Mouse (Mus musculus) Muller cell, postnatal 12 days (primary cell): ENCODE results near the gene Hist1h1b.

Experiments used
- DNase-seq: peaks from one replicate; pipeline ENCODE4 v3.0.0-alpha.2; 2015; ENCODE audit errors: inconsistent ontology term

Gene Hist1h1b

GRCm38 (mm10) chr13:21782361-21783254, 2.2 kb upstream of the Hist1h1b start:
- peak; percentile 77 for DNase-seq

GRCm38 (mm10) chr13:21781639-21782038, 1.2 kb upstream of the Hist1h1b start:
- DNase-seq: no peak

GRCm38 (mm10) chr13:21781021-21781555, 663 bp upstream of the Hist1h1b start:
- no peak for DNase-seq

- peak; percentile 78 for DNase-seq
Observed at GRCm38 (mm10) chr13:21778814-21779766, 1.3 kb downstream of the Hist1h1b start.

- DNase-seq: no peak
Observed at GRCm38 (mm10) chr13:21755707-21756106, 24.7 kb downstream of the Hist1h1b start.

- DNase-seq: peak; percentile 67
Observed at GRCm38 (mm10) chr13:21754294-21755001, 26.0 kb downstream of the Hist1h1b start.

GRCm38 (mm10) chr13:21753524-21754285, 26.7 kb downstream of the Hist1h1b start, which contains the start of the genes Hist1h2ak and Hist1h2bn:
Gene Hist1h2ak (minus strand): TSS chr13:21753827.
Gene Hist1h2bn (plus strand): TSS chr13:21754123.
- DNase-seq: peak; percentile 94

- peak; percentile 39 for DNase-seq
Observed at GRCm38 (mm10) chr13:21753051-21753523, 27.3 kb downstream of the Hist1h1b start.

GRCm38 (mm10) chr13:21752356-21752755, 28.1 kb downstream of the Hist1h1b start:
- DNase-seq: no peak

- no peak for DNase-seq
Observed at GRCm38 (mm10) chr13:21751827-21752226, 28.6 kb downstream of the Hist1h1b start.

- DNase-seq: peak; percentile 3
Observed at GRCm38 (mm10) chr13:21751417-21751816, 29.0 kb downstream of the Hist1h1b start.

- peak; percentile 81 for DNase-seq
Observed at GRCm38 (mm10) chr13:21750159-21751017, 30.0 kb downstream of the Hist1h1b start, which contains the start of gene Hist1h4k. Gene Hist1h4k (minus strand): TSS chr13:21750505.

GRCm38 (mm10) chr13:21749387-21750158, 30.9 kb downstream of the Hist1h1b start:
- peak; percentile 69 for DNase-seq

GRCm38 (mm10) chr13:21745006-21745405, 35.4 kb downstream of the Hist1h1b start:
- DNase-seq: no peak

- peak; percentile 83 for DNase-seq
Observed at GRCm38 (mm10) chr13:21734906-21735767, 45.3 kb downstream of the Hist1h1b start, which contains the start of gene Hist1h4j. Gene Hist1h4j (plus strand): TSS chr13:21735064.

- peak; percentile 81 for DNase-seq
Observed at GRCm38 (mm10) chr13:21734010-21734905, 46.2 kb downstream of the Hist1h1b start.
